Mouse (Mus musculus) frontal cortex, postnatal 14 days (tissue): ENCODE measurements around the gene Tubb1.

Experiments used
- DNase-seq, 2 experiments: peaks; one replicate each; pipeline ENCODE4 v3.0.0; 2022; ENCODE audit warnings: low spot score in 2 of 2

Tubb1 gene

GRCm38 (mm10) chr2:174502831-174503460 is 52.5 kb downstream of the Tubb1 start:
- peak in 1 of 2 experiments; percentile 5 for DNase-seq
